Mouse (Mus musculus): ENCODE measurements at regions not wholly inside any gene's neighbourhood (a gene's known extent, or its start where the extent isn't known, plus 50 kb on each side); places are given as distances from the start of the nearest gene placed in this dataset.

GRCm38 (mm10) chr2:9795401-9795800, 85.7 kb upstream of the 4930412O13Rik start:
- DNase-seq (ENCODE audit: low read depth), result no peak

GRCm38 (mm10) chr2:9801484-9801883, 79.6 kb upstream of the 4930412O13Rik start:
- no peak for DNase-seq (ENCODE audit: low read depth)

GRCm38 (mm10) chr2:9804306-9804705, 76.7 kb upstream of the 4930412O13Rik start:
- DNase-seq (ENCODE audit: low read depth), result no peak

- no peak for DNase-seq (ENCODE audit: low read depth)
Observed at GRCm38 (mm10) chr2:9805590-9805989, 75.5 kb upstream of the 4930412O13Rik start.

Data from gonadal fat pad, adult 2 months (tissue).